Mouse (Mus musculus) T-helper 1 cell (primary cell): ENCODE measurements around the gene Nt5e.

Experiments used
- in situ Hi-C: fragments of 300-600 bp; cut with MboI, MseI; formaldehyde crosslinking; loops from one replicate; pipeline ENCODE4 v1.15.1; 2025; ENCODE audit warnings: high pct_unique_total_duplicates

Nt5e gene

DNA sequence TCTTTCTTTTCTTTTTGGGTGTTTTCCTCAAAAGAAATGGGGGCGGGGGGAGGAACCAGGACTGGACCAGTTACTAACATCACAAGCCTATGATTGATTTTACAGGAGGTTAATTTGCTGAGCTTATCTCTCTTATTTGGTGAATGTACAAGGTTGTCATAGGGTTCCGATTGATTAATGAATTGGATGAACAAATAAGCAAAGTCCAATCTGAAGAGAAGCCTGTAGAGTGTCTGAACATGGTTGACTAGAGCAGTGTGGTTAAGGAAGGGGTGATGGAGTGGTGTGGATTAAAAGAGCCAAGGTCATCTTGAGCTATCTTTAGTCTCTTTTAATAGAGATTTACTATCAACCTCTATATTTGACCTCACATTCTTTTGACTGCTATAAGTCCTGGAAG, 17.4 kb downstream of the Nt5e start:
- in situ Hi-C loops: loop anchor here (10.0 kb wide), 1 partner anchor 1050 kb away; no protein-coding TSS in a partner anchor

DNA sequence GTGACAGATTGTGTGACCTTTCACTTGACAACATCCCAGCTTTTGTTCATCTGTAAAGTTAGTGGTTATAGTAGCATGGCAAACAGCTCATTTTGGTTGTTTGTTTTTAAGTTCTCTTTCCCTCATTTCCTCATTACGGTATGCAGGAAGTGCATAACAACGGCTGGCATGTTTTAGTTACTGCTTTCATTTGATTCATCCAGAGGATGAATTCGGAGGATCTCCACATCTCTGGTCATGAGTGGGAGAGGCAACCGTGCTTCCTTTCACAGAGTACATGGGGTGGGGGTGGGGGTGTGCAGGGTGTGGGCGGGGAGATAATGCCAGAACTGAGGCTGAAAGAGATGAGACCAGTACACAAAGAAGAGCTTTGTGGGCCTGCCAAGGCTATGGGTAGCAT, 19.9 kb downstream of the Nt5e start:
- in situ Hi-C loops: loop anchor here (10.0 kb wide), 1 partner anchor 1052 kb away; no protein-coding TSS in a partner anchor

DNA sequence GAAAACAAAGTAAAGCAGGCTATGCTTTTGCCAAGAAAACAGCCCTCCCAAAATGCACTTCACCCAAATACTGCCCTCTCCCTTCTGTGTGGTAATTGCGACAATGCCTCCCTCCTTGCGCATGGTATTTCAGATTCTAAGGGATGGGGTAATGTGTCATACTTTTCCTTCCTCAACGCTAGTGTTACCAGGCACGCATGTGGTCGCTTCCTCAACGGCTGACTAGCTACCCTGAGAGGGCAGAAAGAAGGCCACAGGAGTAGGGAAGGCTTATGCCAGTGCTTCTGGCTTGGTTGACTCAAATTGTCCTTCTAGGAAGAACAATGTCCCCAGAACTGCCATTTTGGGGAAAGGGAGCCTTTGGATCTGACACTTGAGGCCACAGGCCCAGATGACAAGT, 21.6 kb downstream of the Nt5e start:
- in situ Hi-C loops: loop anchor here (10.0 kb wide), 1 partner anchor 1054 kb away; no protein-coding TSS in a partner anchor

DNA sequence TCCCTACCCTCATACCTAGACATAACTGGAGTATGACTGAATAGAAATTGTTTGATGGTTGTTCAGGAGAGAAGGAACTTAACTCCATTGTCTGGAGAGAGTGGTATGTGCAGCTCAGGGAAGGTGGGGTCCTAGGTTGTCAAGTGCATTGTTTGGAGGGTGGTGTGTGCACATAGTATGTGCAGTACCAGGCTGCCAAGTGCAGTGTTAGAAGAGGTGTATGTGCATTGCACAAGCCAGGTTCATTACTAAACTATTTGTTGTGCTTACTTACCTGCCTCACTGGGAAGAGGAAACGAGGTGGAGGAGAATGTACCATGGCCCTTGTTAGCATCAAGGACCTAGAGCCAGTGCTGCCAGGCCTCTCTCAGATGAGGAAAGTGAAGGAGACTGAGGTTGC, 23.3 kb downstream of the Nt5e start:
- in situ Hi-C loops: no loop called here

DNA sequence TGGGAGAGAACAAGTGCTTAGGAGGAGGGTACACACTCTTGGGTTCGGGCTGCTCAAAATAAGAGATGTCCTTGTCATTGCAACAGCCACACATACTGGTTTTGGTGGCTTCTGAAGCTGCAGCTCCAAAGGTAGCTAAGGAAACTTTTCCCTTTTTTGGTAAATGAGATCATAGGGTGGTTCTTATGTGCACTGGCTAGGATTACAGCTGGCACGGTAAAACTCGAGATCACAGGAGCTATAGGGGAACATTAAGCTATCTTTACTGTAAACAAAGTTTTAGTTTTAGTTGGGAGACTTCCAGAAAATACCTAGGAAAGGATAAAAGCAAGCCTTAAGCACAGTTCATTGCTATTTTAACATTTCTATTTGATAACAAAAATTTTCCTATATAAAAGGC, 24.2 kb downstream of the Nt5e start:
- in situ Hi-C loops: no loop called here

DNA sequence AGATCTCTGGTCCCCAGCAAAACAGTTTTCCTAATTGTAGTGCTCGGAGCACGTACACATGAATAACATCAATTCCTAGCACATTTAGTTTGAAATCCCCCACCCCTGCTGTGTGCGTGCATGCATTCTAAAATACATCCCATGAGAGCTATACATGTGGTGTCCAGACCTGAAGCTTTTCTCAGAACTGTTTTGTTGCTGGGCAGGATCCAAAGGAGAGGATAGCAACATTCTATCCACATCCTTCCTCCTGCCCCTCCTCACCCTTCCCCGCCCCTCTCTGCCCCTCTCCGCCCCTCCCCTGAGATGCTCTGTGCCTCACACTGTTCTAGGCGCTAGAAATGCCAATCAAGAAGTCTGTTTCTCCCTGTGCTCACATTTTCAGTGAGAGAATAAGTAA, 25.7 kb downstream of the Nt5e start:
- in situ Hi-C loops: no loop called here

DNA sequence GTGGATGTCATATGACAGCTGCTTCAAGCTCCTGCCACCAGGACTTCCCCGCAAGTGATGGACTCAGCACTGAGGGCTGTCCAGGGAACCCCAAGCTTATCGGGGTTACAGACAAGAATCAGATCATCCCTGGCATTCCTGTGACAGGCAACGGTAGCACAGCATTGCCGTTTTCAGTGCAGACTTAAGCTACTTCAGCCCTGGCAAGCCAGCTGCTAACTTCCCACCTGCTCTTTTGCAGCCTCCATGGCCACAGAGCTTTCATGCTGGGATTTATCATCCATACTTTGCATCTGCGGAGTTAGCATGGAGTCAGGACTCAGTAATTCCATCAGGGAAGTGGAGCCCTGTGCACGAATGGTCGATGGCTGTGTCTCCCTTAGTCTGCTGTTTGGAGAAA, 26.5 kb downstream of the Nt5e start:
- in situ Hi-C loops: no loop called here

DNA sequence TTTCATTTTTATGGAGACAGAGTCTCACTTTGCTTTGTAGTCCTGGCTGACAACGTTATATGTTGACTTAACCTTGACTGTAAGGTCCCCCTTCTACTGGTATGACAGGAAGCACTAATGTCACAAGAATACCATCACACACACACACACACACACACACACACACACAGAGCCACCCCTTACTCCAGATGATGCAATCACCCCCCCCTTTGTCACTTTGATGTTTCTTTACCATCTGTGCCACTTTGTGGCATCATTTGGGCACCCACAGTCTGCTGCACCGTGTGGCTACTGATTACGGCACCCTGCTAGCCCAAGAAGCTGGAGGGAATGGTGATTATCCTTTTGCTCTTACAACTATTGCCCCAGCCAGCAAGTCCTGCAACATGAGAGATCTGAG, 30.2 kb downstream of the Nt5e start:
- in situ Hi-C loops: no loop called here

DNA sequence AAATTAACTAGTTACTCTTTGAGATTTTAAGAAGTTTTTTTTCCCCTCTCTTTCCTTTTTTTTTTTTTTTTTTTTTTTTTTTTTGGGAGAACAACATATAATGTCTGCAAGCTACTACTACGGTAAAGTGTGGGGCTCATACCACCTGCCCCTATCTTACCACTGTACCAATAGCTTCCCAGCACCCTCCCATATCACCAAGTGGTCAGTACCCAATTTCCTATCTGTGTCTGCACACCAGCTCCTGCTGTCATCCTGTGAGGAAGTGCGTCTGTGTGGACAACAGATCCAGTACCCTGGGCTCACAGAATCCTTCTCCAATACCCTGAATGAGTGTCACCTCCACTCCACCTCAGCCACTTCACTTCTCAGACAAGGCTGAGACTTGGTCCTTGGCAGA, 32.1 kb downstream of the Nt5e start:
- in situ Hi-C loops: no loop called here

DNA sequence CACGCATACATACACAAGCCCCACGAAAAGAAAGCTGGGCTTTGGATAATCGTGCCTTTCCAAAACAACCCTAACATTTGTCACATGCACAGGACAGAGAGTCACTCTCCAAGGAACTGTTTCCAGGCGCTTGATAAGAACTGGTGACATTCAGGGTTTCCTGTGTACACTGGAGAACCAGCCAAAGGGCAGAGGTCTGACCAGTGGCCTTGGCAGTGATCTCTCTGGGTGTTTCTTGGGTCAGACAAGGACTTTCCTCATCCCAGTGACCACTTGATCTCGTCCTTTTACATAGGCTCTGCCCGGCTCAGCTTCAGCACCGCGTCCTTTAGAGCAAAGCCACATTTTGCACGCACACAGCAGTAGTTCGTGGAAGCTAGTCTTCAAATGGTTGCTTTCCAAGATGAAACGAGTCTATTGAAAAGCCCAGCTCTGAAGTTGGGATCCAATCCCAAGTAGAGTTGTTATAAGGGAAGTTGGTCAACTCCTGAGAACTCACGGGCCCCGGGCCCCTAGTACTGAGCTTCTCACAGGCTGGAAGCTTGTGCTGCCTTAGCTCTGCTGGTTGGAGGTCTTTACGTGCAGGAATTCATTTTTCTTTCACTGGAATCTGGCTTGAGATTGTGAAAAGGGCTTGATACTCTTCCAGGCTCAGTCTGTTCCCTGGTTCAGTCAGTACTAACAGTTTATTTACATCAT, 34.4 kb downstream of the Nt5e start:
- in situ Hi-C loops: no loop called here

DNA sequence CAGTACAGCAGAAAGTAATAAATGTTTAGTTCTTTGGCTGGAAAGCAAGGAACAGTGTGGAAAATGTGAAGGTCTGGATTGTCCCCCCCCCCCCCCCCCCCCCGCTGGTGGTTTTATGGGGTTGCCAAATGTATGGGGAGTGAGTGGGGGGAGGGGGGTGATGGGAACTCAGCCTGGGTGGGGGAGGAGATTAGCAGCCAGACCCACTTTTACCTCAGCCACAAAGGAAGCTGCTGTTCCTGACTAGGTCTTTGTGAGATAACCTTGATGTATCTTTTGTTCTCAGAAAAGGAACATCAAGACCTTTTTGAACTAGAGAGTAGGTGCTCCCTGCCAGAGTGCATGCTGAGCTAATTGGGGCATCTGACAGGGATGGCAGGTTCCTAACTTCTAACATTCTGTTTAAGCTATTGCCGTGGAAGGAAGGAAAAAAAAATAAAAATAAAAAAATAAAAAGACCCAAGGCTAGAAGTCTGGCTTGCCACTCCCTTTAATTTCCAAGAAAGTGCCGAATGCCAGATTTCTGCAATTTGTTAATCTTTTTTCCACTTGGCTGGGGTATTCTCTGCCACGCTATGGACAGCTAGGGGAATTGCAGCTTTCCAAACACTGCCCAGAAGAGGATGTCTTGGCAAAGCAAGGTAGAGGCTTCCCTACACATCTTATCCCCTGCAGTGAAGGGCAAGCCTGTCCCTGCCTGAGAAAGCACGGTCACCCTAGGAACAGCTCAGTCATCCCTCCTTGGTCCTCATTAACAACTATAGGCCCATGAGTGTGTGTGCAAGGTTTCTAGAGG, 35.3 kb downstream of the Nt5e start:
- in situ Hi-C loops: no loop called here

DNA sequence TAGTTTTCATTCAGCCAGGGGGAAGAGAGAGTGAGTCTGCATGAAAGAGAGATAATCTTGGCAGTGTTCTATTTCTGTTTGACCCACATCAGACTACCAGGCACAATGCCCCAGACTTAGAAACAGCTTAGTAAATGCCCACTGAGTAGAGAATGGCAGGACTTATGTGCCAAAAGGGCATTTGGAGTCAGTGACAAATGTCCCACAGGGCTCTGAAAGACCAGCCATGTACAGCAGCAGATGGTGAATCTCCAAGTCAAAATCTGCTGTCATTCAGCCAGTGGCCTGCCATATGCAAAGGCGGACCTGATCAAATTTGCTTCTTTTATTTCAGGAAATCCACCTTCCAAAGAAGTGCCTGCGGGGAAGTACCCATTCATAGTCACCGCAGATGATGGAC, 36.1 kb downstream of the Nt5e start:
- in situ Hi-C loops: no loop called here

DNA sequence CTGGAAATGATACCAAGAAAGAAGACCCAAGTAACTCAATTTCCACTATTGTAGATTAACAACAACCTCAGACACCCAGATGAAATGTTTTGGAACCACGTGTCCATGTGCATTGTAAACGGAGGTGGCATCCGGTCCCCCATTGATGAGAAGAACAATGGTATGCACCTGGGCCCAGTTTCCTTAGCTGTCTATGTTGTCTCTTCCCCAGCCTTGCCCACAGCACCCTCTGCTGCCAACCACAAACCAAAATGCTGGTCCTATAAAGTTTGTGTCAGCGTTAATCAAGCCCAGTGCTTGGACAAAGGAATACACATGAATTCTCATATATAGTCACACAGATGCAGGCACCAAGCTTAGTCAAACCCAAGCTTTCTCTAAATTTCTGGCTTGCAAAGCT, 39.3 kb downstream of the Nt5e start:
- in situ Hi-C loops: no loop called here

DNA sequence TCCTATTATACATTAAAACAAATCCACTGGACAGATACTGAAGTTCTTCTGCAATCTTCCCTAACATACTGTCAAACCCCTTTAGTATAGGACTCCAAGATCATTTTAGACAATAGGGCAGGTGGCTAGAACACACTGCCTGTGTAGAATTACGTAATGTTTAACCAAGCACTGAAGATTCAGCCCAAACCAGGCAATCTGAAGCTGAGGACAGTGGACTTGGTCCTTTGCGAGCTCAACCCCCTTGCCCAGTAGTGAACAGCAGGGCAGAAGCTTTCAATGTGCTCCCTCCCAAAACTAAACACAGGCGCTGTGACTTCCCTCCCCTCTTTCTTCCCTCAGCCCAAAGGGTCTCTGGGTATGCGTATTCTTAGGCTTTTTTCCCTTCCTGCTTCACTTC, 39.8 kb downstream of the Nt5e start:
- in situ Hi-C loops: no loop called here

DNA sequence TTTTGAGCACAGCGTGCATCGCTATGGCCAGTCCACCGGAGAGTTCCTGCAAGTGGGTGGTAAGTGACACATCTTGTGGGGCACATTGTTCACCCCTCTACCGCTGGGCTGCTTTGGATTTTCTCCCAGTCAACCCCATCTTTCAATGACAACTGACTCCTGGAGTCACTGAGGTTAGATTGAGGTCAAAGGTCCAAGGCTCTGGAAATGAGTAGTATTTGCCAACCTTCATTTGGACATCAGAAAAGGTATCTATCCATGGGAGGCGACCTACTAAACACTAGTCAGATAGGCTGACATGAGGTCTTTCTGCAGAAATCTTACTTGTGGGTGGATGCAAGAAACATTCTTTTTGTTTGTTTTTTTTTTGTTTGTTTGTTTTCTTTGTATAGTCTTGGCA, 40.3 kb downstream of the Nt5e start:
- in situ Hi-C loops: no loop called here

DNA sequence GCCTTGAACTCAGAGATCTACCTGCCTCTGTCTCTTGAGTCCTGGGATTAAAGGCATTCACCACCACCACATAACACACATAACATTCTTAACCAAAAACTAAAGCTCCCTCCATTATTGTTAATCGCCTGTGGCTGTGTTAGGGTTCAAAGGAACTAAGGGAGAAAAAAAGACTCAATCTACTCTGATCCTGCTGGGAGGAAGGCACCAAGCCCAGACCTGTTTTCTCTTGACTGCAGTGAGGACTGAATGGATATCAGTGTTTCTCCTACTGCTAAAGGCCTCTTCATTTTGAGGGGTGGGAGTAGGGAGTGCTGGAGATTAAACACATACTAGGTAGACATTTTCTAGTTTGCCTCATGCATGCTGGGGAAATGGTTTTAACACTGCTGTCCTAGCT, 40.8 kb downstream of the Nt5e start:
- in situ Hi-C loops: no loop called here

DNA sequence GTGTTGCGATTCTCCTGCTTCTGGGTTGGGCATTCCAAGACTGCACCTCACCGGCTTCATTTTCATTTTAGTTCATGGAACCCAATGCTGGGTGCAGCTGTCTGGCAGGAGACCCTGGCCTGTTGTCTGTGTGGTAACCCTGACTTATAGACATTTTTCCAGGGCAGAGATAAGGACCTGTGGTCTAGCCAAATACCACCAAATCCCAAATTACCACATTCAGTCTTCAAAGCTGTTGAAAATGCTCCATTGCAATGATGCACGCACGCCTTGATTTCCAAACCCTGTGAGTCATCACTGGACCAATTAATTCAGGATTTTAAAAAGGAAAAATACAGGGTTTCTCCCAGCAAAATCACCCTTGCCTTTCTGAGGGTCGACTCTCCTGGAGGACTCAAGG, 41.5 kb downstream of the Nt5e start:
- in situ Hi-C loops: no loop called here

DNA sequence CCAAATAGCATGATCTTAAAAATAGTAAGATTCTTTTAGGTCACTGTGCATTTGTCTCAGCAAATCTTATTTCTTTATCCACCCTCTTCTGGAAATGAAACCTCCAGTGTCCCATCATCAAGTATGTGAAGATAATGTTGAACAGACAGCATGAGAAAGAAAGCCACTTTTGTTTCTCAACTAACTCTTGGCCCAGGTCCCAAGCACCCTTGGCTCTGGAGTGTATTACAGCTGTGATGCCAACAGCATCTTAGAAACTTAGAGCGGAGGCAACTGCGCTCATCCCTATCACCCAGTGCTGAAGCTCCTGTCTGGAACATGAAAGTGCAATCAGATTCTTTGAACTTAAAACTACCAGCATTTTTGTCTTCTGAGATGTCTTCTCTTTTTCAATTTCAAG, 42.7 kb downstream of the Nt5e start:
- in situ Hi-C loops: loop anchor here (10.0 kb wide), 1 partner anchor 1675 kb away; the partner anchor contains the start of gene Me1

DNA sequence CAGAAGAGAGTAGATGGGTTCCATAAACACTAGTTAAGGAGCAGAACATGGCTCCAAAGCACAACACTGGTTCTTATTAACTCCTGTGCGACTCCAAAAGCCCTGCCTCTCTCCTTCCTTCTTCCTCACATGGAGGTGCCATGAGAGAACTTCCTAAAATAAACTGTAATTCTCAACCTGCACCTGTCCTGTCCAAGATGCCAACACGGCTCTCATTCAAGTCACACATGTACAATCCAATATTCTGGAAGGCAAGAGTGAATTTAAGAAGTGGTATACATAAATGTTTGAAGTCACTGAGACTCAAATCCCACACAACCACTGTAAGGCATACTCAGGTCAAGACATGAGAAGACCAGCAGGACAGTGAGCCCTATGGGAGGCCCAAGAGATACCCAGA, 44.2 kb downstream of the Nt5e start:
- in situ Hi-C loops: loop anchor here (10.0 kb wide), 1 partner anchor 1676 kb away; the partner anchor contains the start of gene Me1

DNA sequence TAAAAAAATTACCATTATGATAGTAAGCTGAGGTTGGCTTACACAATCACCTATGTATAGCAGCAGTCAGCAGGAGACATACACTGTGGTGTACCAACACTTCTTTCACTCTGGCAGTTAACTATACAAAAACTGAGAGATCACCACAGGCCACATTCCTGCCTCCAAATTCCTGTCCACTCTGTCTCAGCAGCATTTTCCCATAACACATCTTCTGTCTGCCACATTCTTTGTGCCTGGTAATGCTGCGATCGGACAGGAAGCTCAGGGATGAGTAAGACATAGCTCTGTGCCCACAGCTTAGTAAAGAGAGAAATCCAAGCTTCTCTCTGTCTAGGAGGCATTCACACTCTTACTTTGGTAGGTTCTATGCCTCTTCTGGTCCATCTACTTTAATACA, 46.0 kb downstream of the Nt5e start:
- in situ Hi-C loops: loop anchor here (10.0 kb wide), 1 partner anchor 1678 kb away; the partner anchor contains the start of gene Me1

DNA sequence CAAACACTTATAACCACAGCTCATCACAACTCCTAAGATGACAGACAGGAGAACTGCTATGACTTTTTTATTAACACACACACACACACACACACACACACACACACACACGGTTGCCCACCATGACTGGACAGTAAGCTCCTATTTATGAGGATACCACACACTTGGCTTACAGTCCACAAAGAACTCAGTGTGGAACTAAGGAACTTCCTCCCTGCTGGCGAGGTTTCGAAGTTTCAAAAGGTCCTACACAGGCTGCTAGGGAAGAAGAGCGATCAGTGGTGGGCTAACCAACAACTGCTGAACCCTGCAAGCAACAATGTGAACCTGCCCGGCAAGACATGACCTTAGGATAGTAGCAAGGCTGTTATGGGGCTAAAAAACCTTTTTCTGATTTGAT, 50.5 kb downstream of the Nt5e start:
- in situ Hi-C loops: loop anchor here (10.0 kb wide), 1 partner anchor 1683 kb away; the partner anchor contains the start of gene Me1

DNA sequence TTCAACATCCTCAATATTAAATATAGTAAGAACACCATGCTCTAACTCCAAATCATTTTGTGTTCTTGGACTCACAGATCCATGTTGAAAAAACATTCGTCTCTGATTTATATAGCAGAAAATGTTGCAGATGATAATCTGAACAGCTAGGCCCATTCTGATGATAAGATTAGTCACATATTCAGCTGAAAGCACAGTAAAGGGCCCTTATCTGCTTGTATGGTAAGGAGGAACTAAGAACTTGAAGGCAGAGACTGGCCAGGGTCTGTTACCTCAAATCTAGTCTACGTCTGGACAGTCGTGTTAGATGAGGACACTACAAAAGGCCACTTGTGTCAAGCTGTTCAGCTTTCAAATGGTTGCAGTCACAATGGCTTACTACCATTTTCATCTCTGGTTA, 52.1 kb downstream of the Nt5e start:
- in situ Hi-C loops: loop anchor here (10.0 kb wide), 1 partner anchor 1684 kb away; the partner anchor contains the start of gene Me1

DNA sequence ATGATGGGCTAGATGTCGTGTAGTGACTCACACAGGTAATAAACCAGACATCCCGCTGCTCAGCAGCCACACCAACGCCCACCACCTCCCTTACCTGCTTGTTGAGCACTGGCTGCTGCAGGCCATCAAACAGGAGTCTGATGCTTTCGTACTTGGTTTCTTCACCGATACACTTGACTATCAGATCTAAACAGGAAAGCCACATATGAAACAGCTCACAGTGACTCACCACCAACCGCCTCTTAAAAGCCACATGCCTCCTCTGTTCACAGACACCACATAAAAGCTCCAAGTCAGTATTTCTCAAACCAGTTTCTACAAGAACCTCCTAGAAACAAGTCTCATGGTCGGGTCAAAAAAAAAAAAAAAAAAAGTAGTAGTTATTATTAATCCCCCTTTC, 53.1 kb downstream of the Nt5e start:
- in situ Hi-C loops: no loop called here
